Mouse (Mus musculus): ENCODE measurements around the gene Hoxa10. TPM values are rescaled to one million over a fixed set of nuclear protein-coding genes. Genes with fewer than 3 reads are reported as not detected.

Gene Hoxa10
- polyA plus RNA-seq, 1 experiment from 2014 or later: 0.08 TPM

DNA sequence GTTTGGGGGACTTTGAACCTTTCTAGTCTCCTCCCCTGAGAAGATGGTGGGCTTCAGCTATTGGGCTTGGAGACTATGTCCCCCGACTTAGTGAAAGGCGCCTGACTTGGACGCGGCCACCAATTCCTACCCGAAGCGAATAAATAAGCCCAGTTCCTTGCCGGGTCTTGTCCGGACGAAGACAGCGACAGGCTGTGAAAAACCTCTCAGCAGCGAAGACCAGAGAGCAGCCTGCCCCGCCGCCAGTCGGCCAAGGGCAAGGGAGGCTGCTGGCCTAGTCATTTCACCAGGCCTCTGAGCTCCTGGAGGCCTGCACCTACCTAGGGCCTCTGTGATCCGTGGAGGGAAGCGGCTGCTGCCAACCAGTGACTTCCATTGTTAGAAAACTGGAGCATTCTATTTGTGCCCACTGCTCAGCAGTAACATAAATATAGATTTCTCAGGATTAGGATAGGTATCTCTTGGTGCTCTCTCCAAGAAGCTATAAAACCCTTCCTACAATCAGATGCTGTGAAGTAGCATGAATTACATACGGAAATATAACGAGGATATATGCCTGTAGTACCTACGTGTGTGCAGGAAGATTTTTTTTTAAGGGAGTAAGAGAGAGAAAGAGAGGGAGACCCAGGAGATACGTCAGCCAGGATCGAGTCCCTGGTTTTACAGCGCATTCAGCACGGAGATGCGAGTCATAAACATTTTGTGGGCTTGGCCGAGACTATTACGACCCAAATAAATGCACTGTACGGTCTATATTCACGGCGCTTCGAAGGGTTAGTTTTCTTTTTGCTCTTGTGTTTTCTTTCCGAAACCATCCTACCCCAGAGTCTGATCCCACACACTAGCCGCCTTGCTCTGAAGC is 20.4 kb downstream of the Hoxa10 start:
- peaks cover 19% of the 10 kb centered on the region; the same call in 1 of the 2 replicates for H3K4me1 ChIP-seq (replicated peaks)
- no peaks in the 10 kb centered on the region for H3K9me3 ChIP-seq (replicated peaks)
- WGBS (ENCODE audit: insufficient replicate concordance): 30% methylated on average over 32 of the region's 32 CpGs
- H3K4me3 ChIP-seq (replicated peaks): no peak overlapping the region
- no peak for ATAC-seq (ENCODE audit: insufficient read depth)
- no peak overlapping the region for H3K4me2 ChIP-seq
- H3K27ac ChIP-seq (replicated peaks): no peak overlapping the region
- H3K27me3 ChIP-seq: peaks cover 100% of the 10 kb centered on the region
- H3K36me3 ChIP-seq (replicated peaks): no peaks in the 10 kb centered on the region
- no peak overlapping the region for H3K9ac ChIP-seq

DNA sequence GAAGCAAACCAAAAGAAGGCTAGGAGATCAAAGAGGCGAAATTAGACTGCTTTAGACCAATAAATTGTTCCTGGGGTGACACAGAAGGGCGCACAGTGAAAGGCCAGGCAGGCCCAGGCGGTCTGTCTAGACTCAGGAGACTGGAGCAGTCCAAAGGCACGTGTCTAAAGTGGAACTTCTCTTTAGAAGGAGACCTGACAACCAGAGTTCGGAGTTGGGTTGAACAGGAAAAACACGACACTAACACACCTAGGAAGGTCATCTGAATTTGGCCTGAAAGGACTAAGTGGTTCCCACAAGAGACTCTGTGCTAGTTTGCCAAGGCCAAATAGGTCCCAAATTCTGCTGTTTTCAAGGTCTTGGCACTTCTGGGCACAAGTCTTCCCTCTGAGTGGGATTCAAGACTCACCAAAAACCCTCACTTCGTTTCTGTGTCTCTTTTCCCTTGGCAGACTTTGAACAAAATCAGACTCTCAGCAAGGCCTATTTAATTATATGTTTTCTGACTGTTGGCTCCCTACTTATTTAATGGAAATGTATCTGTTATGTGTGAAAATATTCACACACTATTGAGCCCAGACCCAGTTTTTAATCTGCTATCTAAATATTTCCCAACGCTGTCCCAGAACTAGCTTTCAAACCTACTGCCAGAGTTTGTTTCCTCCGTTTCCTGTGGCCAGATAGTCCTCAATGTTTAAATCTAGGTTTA is 21.3 kb downstream of the Hoxa10 start:
- Histone ChIP-seq H3K9ac (no peak overlapping the region), H3K4me2 (no peak overlapping the region), H3K27ac (replicated peaks) (no peak overlapping the region), H3K4me1 (replicated peaks) (peaks cover 19% of the 10 kb centered on the region; the same call in 1 of the 2 replicates), H3K4me3 (replicated peaks) (no peak overlapping the region), H3K36me3 (replicated peaks) (no peaks in the 10 kb centered on the region), H3K9me3 (replicated peaks) (no peaks in the 10 kb centered on the region), H3K27me3 (peaks cover 100% of the 10 kb centered on the region)
- ATAC-seq (ENCODE audit: insufficient read depth): no peak
- WGBS (ENCODE audit: insufficient replicate concordance): 45% methylated on average over 9 of the region's 9 CpGs

DNA sequence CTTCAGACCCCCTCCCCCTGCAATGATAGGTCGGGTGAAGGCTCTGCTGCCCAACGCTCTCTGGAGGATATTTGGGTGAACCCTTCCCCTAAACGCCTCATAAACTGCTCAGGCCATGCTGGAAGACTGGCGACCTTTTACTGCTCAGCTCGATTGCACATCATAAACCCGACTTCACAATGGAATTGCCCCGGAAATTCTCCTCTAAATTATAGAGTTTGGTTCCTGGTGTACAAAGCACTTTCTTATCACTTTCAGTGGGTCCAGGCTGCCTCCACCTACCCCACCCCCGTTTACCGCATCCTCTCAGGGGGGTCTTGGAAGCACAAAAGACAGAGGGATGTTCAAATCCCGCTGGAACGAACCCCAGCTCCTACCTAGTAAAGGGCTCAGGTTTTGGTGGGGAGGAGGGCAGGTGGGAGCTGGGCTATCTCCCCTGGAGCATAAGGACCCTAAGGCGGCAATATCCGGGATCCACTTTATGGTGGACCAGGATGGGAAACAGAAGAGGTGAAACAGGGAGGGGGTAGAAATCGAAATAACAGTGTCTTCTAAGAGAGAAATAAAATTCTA is 21.9 kb downstream of the Hoxa10 start:
- peaks cover 19% of the 10 kb centered on the region; the same call in 1 of the 2 replicates for H3K4me1 ChIP-seq (replicated peaks)
- no peak overlapping the region for H3K4me3 ChIP-seq (replicated peaks)
- 30% methylated on average over 14 of the region's 14 CpGs for WGBS (ENCODE audit: insufficient replicate concordance)
- no peak overlapping the region for H3K4me2 ChIP-seq
- no peak for ATAC-seq (ENCODE audit: insufficient read depth)
- H3K9ac ChIP-seq: no peak overlapping the region
- H3K36me3 ChIP-seq (replicated peaks): no peaks in the 10 kb centered on the region
- H3K27ac ChIP-seq (replicated peaks): no peak overlapping the region
- no peaks in the 10 kb centered on the region for H3K9me3 ChIP-seq (replicated peaks)
- peaks cover 100% of the 10 kb centered on the region for H3K27me3 ChIP-seq

GRCm38 (mm10) chr6:52217895-52218642 is 22.6 kb downstream of the Hoxa10 start:
- WGBS (ENCODE audit: insufficient replicate concordance): 15% methylated on average over 23 of the region's 23 CpGs
- no peaks in the 10 kb centered on the region for H3K36me3 ChIP-seq (replicated peaks)
- no peak overlapping the region; the same call in 1 of the 2 replicates for H3K4me2 ChIP-seq
- ATAC-seq (ENCODE audit: insufficient read depth): no peak
- no peaks in the 10 kb centered on the region for H3K9me3 ChIP-seq (replicated peaks)
- peaks cover 19% of the 10 kb centered on the region; the same call in 1 of the 2 replicates for H3K4me1 ChIP-seq (replicated peaks)
- H3K27me3 ChIP-seq: peaks cover 100% of the 10 kb centered on the region
- H3K27ac ChIP-seq (replicated peaks): no peak overlapping the region
- no peak overlapping the region for H3K9ac ChIP-seq
- no peak overlapping the region; the same call in 1 of the 2 replicates for H3K4me3 ChIP-seq (replicated peaks)

GRCm38 (mm10) chr6:52217459-52217768 is 23.2 kb downstream of the Hoxa10 start:
- ATAC-seq (ENCODE audit: insufficient read depth): no peak
- Histone ChIP-seq H3K36me3 (replicated peaks) (no peaks in the 10 kb centered on the region), H3K4me1 (replicated peaks) (peaks cover 24% of the 10 kb centered on the region; the same call in 1 of the 2 replicates), H3K27ac (replicated peaks) (no peak overlapping the region), H3K4me2 (peak overlapping the region; percentile 49), H3K27me3 (peaks cover 100% of the 10 kb centered on the region), H3K9me3 (replicated peaks) (no peaks in the 10 kb centered on the region), H3K4me3 (replicated peaks) (peak overlapping the region; percentile 22), H3K9ac (no peak overlapping the region)
- WGBS (ENCODE audit: insufficient replicate concordance): 2% methylated on average over 25 of the region's 25 CpGs

GRCm38 (mm10) chr6:52216691-52217458 is 23.8 kb downstream of the Hoxa10 start:
- Histone ChIP-seq H3K4me3 (replicated peaks) (peak overlapping the region; percentile 22), H3K9me3 (replicated peaks) (no peaks in the 10 kb centered on the region), H3K4me1 (replicated peaks) (peaks cover 21% of the 10 kb centered on the region; the same call in 1 of the 2 replicates), H3K27ac (replicated peaks) (no peak overlapping the region), H3K9ac (no peak overlapping the region), H3K4me2 (peak overlapping the region; percentile 49), H3K36me3 (replicated peaks) (no peaks in the 10 kb centered on the region), H3K27me3 (peaks cover 100% of the 10 kb centered on the region)
- no peak for ATAC-seq (ENCODE audit: insufficient read depth)
- whole genome bisulfite sequencing (ENCODE audit: insufficient replicate concordance): 1% methylated on average over 60 of the region's 60 CpGs

GRCm38 (mm10) chr6:52215771-52216535 is 24.7 kb downstream of the Hoxa10 start:
- Histone ChIP-seq H3K4me1 (replicated peaks) (peaks cover 16% of the 10 kb centered on the region; the same call in 1 of the 2 replicates), H3K4me2 (no peak overlapping the region), H3K27ac (replicated peaks) (no peak overlapping the region), H3K9me3 (replicated peaks) (no peaks in the 10 kb centered on the region), H3K27me3 (peaks cover 100% of the 10 kb centered on the region), H3K9ac (no peak overlapping the region), H3K36me3 (replicated peaks) (no peaks in the 10 kb centered on the region), H3K4me3 (replicated peaks) (no peak overlapping the region)
- ATAC-seq (ENCODE audit: insufficient read depth): no peak
- 5% methylated on average over 30 of the region's 30 CpGs for WGBS (ENCODE audit: insufficient replicate concordance)

- Histone ChIP-seq H3K36me3 (replicated peaks) (no peaks in the 10 kb centered on the region), H3K4me2 (no peak overlapping the region), H3K27ac (replicated peaks) (no peak overlapping the region), H3K9ac (no peak overlapping the region), H3K27me3 (peaks cover 100% of the 10 kb centered on the region), H3K9me3 (replicated peaks) (no peaks in the 10 kb centered on the region), H3K4me3 (replicated peaks) (no peak overlapping the region), H3K4me1 (replicated peaks) (peaks cover 16% of the 10 kb centered on the region; the same call in 1 of the 2 replicates)
- 46% methylated on average over 3 of the region's 3 CpGs for WGBS (ENCODE audit: insufficient replicate concordance)
- no peak for ATAC-seq (ENCODE audit: insufficient read depth)
Observed at GRCm38 (mm10) chr6:52215070-52215469, 25.6 kb downstream of the Hoxa10 start.

DNA sequence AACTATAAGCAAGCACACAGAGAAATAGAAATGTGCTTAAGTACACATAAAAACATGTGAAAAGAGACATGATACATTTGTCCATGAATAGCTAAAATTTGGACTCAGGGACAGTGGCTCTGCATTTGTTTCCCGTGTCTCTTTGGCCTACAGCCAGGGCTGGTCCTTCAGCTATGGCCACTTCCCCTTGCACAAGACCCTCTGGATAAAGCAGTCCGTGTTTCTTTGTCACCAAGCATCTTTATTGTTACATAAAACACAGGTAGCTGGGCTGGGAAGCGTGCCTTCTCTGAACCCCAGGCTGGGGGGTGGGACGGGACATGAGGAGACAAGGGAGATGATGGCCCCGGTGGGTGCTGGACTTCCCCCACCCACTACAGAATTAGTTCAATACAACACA is 26.4 kb downstream of the Hoxa10 start:
- 38% methylated on average over 5 of the region's 5 CpGs for WGBS (ENCODE audit: insufficient replicate concordance)

More for the DNA sequence above, 26.4 kb downstream of the Hoxa10 start:
- Histone ChIP-seq H3K4me2 (no peak overlapping the region), H3K4me3 (replicated peaks) (no peak overlapping the region), H3K27ac (replicated peaks) (no peak overlapping the region), H3K4me1 (replicated peaks) (peaks cover 16% of the 10 kb centered on the region; the same call in 1 of the 2 replicates), H3K36me3 (replicated peaks) (no peaks in the 10 kb centered on the region), H3K27me3 (peaks cover 100% of the 10 kb centered on the region), H3K9me3 (replicated peaks) (no peaks in the 10 kb centered on the region), H3K9ac (no peak overlapping the region)
- ATAC-seq (ENCODE audit: insufficient read depth): no peak

All from liver, embryonic 15.5 days (tissue).